Comparison of ENCODE assay signal across 8 mouse cellular contexts in the genomic region with DNA sequence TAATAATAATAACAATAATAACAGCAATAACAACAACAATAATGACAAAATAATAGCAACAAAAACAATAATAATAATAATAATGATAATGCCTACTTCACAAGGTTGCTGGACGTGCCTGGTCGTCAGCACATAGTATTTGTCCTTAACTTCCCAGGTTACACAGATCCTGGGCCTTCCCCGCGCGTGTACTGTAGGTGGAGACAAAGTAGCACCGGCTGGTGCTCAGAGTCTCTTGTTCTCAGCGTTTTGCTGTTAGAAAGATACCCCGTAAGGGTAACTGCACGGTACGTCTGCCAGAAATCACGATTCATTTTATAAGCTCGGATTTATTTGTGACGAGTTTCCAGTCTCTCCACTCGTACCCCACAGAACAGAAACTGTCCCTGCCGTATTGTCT. TPM values are rescaled to one million over a fixed set of nuclear protein-coding genes. Genes with fewer than 3 reads are reported as not detected.
A peak's percentile ranks its signal among the peaks of the same experiment; 100 is the strongest.
DNase-seq lines count a peak whose midpoint lies in the region; ATAC-seq lines count a peak whose summit lies in the region.

No protein-coding gene starts in this region.

- ATAC-seq in liver, embryonic 13.5 days (ENCODE audit: low read depth), result peak; percentile 53
- ATAC-seq in neural tube, embryonic 11.5 days (ENCODE audit: insufficient read depth, low FRiP score, low TSS enrichment), result peak; percentile 45

- H3K4me3 ChIP-seq in liver, embryonic 13.5 days (replicated peaks), result peak overlapping the region; percentile 90
- H3K4me3 ChIP-seq in neural tube, embryonic 11.5 days (ENCODE audit: low read depth, low read length), result peak overlapping the region; percentile 83

- peaks cover 48% of the 10 kb centered on the region for H3K4me1 ChIP-seq in liver, embryonic 13.5 days (replicated peaks)
- peaks cover 5% of the 10 kb centered on the region for H3K4me1 ChIP-seq in neural tube, embryonic 11.5 days (ENCODE audit: control insufficient read depth, insufficient read depth, low read length)

- no peaks in the 10 kb centered on the region for H3K27me3 ChIP-seq in liver, embryonic 13.5 days
- no peaks in the 10 kb centered on the region for H3K27me3 ChIP-seq in neural tube, embryonic 11.5 days (ENCODE audit: control insufficient read depth, insufficient read depth, low read length)

- no peaks in the 10 kb centered on the region for H3K9me3 ChIP-seq in liver, embryonic 13.5 days (replicated peaks)
- H3K9me3 ChIP-seq in neural tube, embryonic 11.5 days (ENCODE audit: control insufficient read depth, low read length), result no peaks in the 10 kb centered on the region

- peak overlapping the region; percentile 93 for H3K9ac ChIP-seq in liver, embryonic 13.5 days
- H3K9ac ChIP-seq in neural tube, embryonic 11.5 days (ENCODE audit: low read length), result peak overlapping the region; percentile 91

- peak overlapping the region; percentile 79 for H3K4me2 ChIP-seq in liver, embryonic 13.5 days
- H3K4me2 ChIP-seq in neural tube, embryonic 11.5 days (ENCODE audit: low read depth), result peak overlapping the region; percentile 53

- peak; percentile 24 for DNase-seq in ovary, adult 18-20 months (ENCODE audit: low spot score)
- no peak for DNase-seq in ovary, postnatal 14 days (ENCODE audit: low spot score)
- DNase-seq in cerebellum, postnatal 36 days, result peak; percentile 66 to 68
- DNase-seq in heart, adult 9 months (ENCODE audit: low spot score in 2 of 2), result peak; percentile 25 to 30
- DNase-seq in kidney, adult 8-10 months, result peak; percentile 44 to 63
- DNase-seq in liver, embryonic 13.5 days, result peak; percentile 15
- peak; percentile 74 for DNase-seq in neural tube, embryonic 11.5 days (ENCODE audit: low spot score)
- DNase-seq in thymus, adult 18-20 months, result peak; percentile 40 to 60

- peak overlapping the region; percentile 86 for H3K27ac ChIP-seq in liver, embryonic 13.5 days
- peak overlapping the region; percentile 86 for H3K27ac ChIP-seq in neural tube, embryonic 11.5 days (ENCODE audit: low read depth, low read length)

- peaks cover 12% of the 10 kb centered on the region for H3K36me3 ChIP-seq in liver, embryonic 13.5 days
- H3K36me3 ChIP-seq in neural tube, embryonic 11.5 days (ENCODE audit: control insufficient read depth, insufficient read depth, low read length), result no peaks in the 10 kb centered on the region

- WGBS in liver, embryonic 13.5 days (ENCODE audit: insufficient replicate concordance), result 4% methylated on average over 15 of the region's 15 CpGs
- WGBS in neural tube, embryonic 11.5 days, result 12% methylated on average over 15 of the region's 15 CpGs

RNA-seq across cellular contexts. Expression of gene Fam173b, which starts 0.8 kb away (rescaled TPM):
- 9.3 and 10.3 TPM in 2 replicates for polyA plus RNA-seq in liver, embryonic 13.5 days (2015; fragmentation: Nextera tagmentation; extraction: Ambion mirVana)
- polyA plus RNA-seq in neural tube, embryonic 11.5 days (2014; fragmentation: Nextera tagmentation; extraction: Ambion mirVana), result 13.6 and 15.8 TPM in 2 replicates

RNA-seq across cellular contexts. Expression of gene Cct5, which starts 0.8 kb away (rescaled TPM):
- 409 and 450 TPM in 2 replicates for polyA plus RNA-seq in liver, embryonic 13.5 days (2015; fragmentation: Nextera tagmentation; extraction: Ambion mirVana)
- 717 and 722 TPM in 2 replicates for polyA plus RNA-seq in neural tube, embryonic 11.5 days (2014; fragmentation: Nextera tagmentation; extraction: Ambion mirVana)

RNA-seq across cellular contexts. Expression of gene Cmbl, which starts 37.2 kb away (rescaled TPM):
- polyA plus RNA-seq in liver, embryonic 13.5 days (2015; fragmentation: Nextera tagmentation; extraction: Ambion mirVana), result 5.0 and 5.3 TPM in 2 replicates
- 1.9 and 2.2 TPM in 2 replicates for polyA plus RNA-seq in neural tube, embryonic 11.5 days (2014; fragmentation: Nextera tagmentation; extraction: Ambion mirVana)
